Mouse (Mus musculus) v-Abl transformed pro-B cells (cell line): ENCODE measurements at regions not wholly inside any gene's neighbourhood (a gene's known extent, or its start where the extent isn't known, plus 50 kb on each side); places are given as distances from the start of the nearest gene placed in this dataset.

Source experiments
- in situ Hi-C, 2 experiments: fragments of 400-800 bp; cut with MboI; formaldehyde crosslinking; loops; one replicate each; pipeline ENCODE4 v1.15.1; 2025; ENCODE audit not compliant: unreplicated experiment in 2 of 2

- in situ Hi-C loops, result no loop called here
These were observed 272.4 kb upstream of the Hnrnpa3 start for GRCm38 (mm10) chr2:75386636-75387035.

GRCm38 (mm10) chr2:75392041-75392440 lies 267.0 kb upstream of the Hnrnpa3 start:
- in situ Hi-C loops, result no loop called here

GRCm38 (mm10) chr2:75394928-75395673 lies 264.0 kb upstream of the Hnrnpa3 start:
- in situ Hi-C loops, result no loop called here

GRCm38 (mm10) chr2:75396016-75396415 lies 263.0 kb upstream of the Hnrnpa3 start:
- in situ Hi-C loops, result no loop called here

- in situ Hi-C loops, result no loop called here
These were observed 258.7 kb upstream of the Hnrnpa3 start for GRCm38 (mm10) chr2:75400291-75400870.

- in situ Hi-C loops, result no loop called here
These were observed 255.3 kb upstream of the Hnrnpa3 start for GRCm38 (mm10) chr2:75403791-75404190.

GRCm38 (mm10) chr2:75405524-75406214 lies 253.4 kb upstream of the Hnrnpa3 start:
- in situ Hi-C loops, result no loop called here

- in situ Hi-C loops, result no loop called here
These were observed 252.2 kb upstream of the Hnrnpa3 start for GRCm38 (mm10) chr2:75406721-75407455.

- in situ Hi-C loops, result no loop called here
These were observed 251.5 kb upstream of the Hnrnpa3 start for GRCm38 (mm10) chr2:75407560-75407959.

- in situ Hi-C loops, result no loop called here
These were observed 251.0 kb upstream of the Hnrnpa3 start for GRCm38 (mm10) chr2:75408016-75408415.

GRCm38 (mm10) chr2:75409806-75410205 lies 249.3 kb upstream of the Hnrnpa3 start:
- in situ Hi-C loops, result no loop called here

GRCm38 (mm10) chr2:75412735-75413134 lies 246.3 kb upstream of the Hnrnpa3 start:
- in situ Hi-C loops, result no loop called here

GRCm38 (mm10) chr2:75418689-75419088 lies 240.4 kb upstream of the Hnrnpa3 start:
- in situ Hi-C loops, result no loop called here

GRCm38 (mm10) chr2:75419142-75419541 lies 239.9 kb upstream of the Hnrnpa3 start:
- in situ Hi-C loops, result no loop called here

- in situ Hi-C loops, result no loop called here
These were observed 236.0 kb upstream of the Hnrnpa3 start for GRCm38 (mm10) chr2:75422798-75423685.

GRCm38 (mm10) chr2:75423872-75424271 lies 235.2 kb upstream of the Hnrnpa3 start:
- in situ Hi-C loops, result no loop called here

- in situ Hi-C loops, result no loop called here
These were observed 234.7 kb upstream of the Hnrnpa3 start for GRCm38 (mm10) chr2:75424363-75424762.

- in situ Hi-C loops, result no loop called here
These were observed 234.2 kb upstream of the Hnrnpa3 start for GRCm38 (mm10) chr2:75424911-75425310.

- in situ Hi-C loops, result no loop called here
These were observed 233.7 kb upstream of the Hnrnpa3 start for GRCm38 (mm10) chr2:75425384-75425783.

GRCm38 (mm10) chr2:75425791-75426190 lies 233.3 kb upstream of the Hnrnpa3 start:
- in situ Hi-C loops, result no loop called here
